Mouse (Mus musculus) MEL (cell line): ENCODE measurements around the gene Gm2174. TPM values are rescaled to one million over a fixed set of nuclear protein-coding genes. Genes with fewer than 3 reads are reported as not detected.

ENCODE experiments used
- DNase-seq: peaks from one replicate; pipeline ENCODE4 v3.0.0; 2011; ENCODE audit warnings: low read depth, low spot score
- H3K27ac ChIP-seq: 2 replicates; pipeline ENCODE4 v1.5.1; 2012; ENCODE audit warnings: low read depth, mild to moderate bottlenecking, control low read depth, low read length, moderate library complexity; ENCODE audit not compliant: control insufficient read depth
- H3K27me3 ChIP-seq, 2 experiments: fragments of 150-350 bp in 1 of 2; sonication (generic) in 1 of 2; 2 replicates each; pipeline ENCODE4 v1.6.1; 2012; ENCODE audit warnings: low read length in 2 of 2, mild to moderate bottlenecking in 2 of 2, improper control_type of control experiment in 1 of 2, moderate library complexity in 1 of 2; ENCODE audit not compliant: insufficient read depth in 2 of 2, control insufficient read depth in 1 of 2
- H3K36me3 ChIP-seq, 2 experiments: 2 replicates each; pipeline ENCODE4 v1.6.1; 2012 to 2014; ENCODE audit warnings: low read length in 2 of 2, improper control_type of control experiment in 1 of 2, inconsistent platforms in 1 of 2, mild to moderate bottlenecking in 1 of 2; ENCODE audit not compliant: insufficient read depth in 2 of 2, control insufficient read depth in 1 of 2
- H3K4me1 ChIP-seq, 2 experiments: fragments of 150-350 bp in 1 of 2; sonication (generic) in 1 of 2; 2 replicates each; pipeline ENCODE4 v1.6.1; 2012; ENCODE audit warnings: low read length in 2 of 2, improper control_type of control experiment in 1 of 2, mild to moderate bottlenecking in 1 of 2; ENCODE audit not compliant: insufficient read depth in 2 of 2, control insufficient read depth in 1 of 2
- H3K4me3 ChIP-seq, 2 experiments: fragments of 150-350 bp in 1 of 2; sonication (generic) in 1 of 2; 2 replicates each; pipeline ENCODE4 v1.5.1; 2012; ENCODE audit warnings: low read depth in 2 of 2, low read length in 2 of 2, mild to moderate bottlenecking in 2 of 2, moderate library complexity in 2 of 2, control low read depth in 1 of 2, improper control_type of control experiment in 1 of 2; ENCODE audit not compliant: control insufficient read depth in 1 of 2, insufficient read depth in 1 of 2
- H3K79me2 ChIP-seq: 2 replicates; pipeline ENCODE4 v1.6.1; 2012; ENCODE audit warnings: mild to moderate bottlenecking, low read length, moderate library complexity; ENCODE audit not compliant: control insufficient read depth, poor library complexity, insufficient read depth
- H3K9ac ChIP-seq: 2 replicates; pipeline ENCODE4 v1.6.1; 2012; ENCODE audit warnings: low read depth, mild to moderate bottlenecking, control low read depth, low read length, moderate library complexity; ENCODE audit not compliant: control insufficient read depth, poor library complexity, severe bottlenecking
- H3K9me3 ChIP-seq: fragments of 150-350 bp; sonication (generic); replicated peaks from 2 replicates; pipeline ENCODE4 v1.6.1; 2012; ENCODE audit warnings: mild to moderate bottlenecking, low read length, improper control_type of control experiment, moderate library complexity; ENCODE audit not compliant: insufficient read depth
- BHLHE40 ChIP-seq: IDR thresholded peaks from 2 replicates; pipeline ENCODE4 v1.6.1; 2012; ENCODE audit warnings: low read depth, mild to moderate bottlenecking, inconsistent platforms, low read length, improper control_type of control experiment, borderline replicate concordance
- CHD2 ChIP-seq: IDR thresholded peaks from 2 replicates; pipeline ENCODE4 v1.6.1; 2011; ENCODE audit warnings: low read length, improper control_type of control experiment
- CTCF ChIP-seq, 3 experiments: IDR thresholded peaks in 2 of 3; conservative IDR thresholded peaks in 1 of 3; 2 replicates each; pipeline ENCODE4 v1.5.1; 2011 to 2012; ENCODE audit warnings: low read length in 3 of 3, low read depth in 2 of 3, mild to moderate bottlenecking in 2 of 3, improper control_type of control experiment in 1 of 3, inconsistent platforms in 1 of 3, mixed read lengths in 1 of 3, moderate library complexity in 1 of 3; ENCODE audit not compliant: control insufficient read depth in 1 of 3, insufficient read depth in 1 of 3, poor library complexity in 1 of 3, severe bottlenecking in 1 of 3
- E2F4 ChIP-seq: IDR thresholded peaks from 2 replicates; pipeline ENCODE4 v1.6.1; 2011; ENCODE audit warnings: low read depth, low read length, improper control_type of control experiment, borderline replicate concordance
- ELF1 ChIP-seq: IDR thresholded peaks from 2 replicates; pipeline ENCODE4 v1.6.1; 2014; ENCODE audit warnings: low read depth, mild to moderate bottlenecking, inconsistent platforms, low read length, improper control_type of control experiment, moderate library complexity
- EP300 ChIP-seq, 2 experiments: IDR thresholded peaks; 2 replicates each; pipeline ENCODE4 v1.6.1; 2011; ENCODE audit warnings: improper control_type of control experiment in 2 of 2, low read length in 2 of 2, low read depth in 1 of 2, mild to moderate bottlenecking in 1 of 2
- ETS1 ChIP-seq: IDR thresholded peaks from 2 replicates; pipeline ENCODE4 v1.6.1; 2012; ENCODE audit warnings: low read depth, mild to moderate bottlenecking, inconsistent platforms, low read length, improper control_type of control experiment, moderate library complexity
- GABPA ChIP-seq: IDR thresholded peaks from 2 replicates; pipeline ENCODE4 v1.6.1; 2012; ENCODE audit warnings: low read depth, mild to moderate bottlenecking, inconsistent platforms, low read length, improper control_type of control experiment, moderate library complexity
- GATA1 ChIP-seq: IDR thresholded peaks from 2 replicates; pipeline ENCODE4 v1.6.1; 2011; ENCODE audit warnings: low read depth, low read length, improper control_type of control experiment
- HCFC1 ChIP-seq: IDR thresholded peaks from 2 replicates; pipeline ENCODE4 v1.6.1; 2012; ENCODE audit warnings: low read depth, mild to moderate bottlenecking, inconsistent platforms, low read length, improper control_type of control experiment, moderate library complexity
- JUND ChIP-seq: IDR thresholded peaks from 2 replicates; pipeline ENCODE4 v1.6.1; 2011; ENCODE audit warnings: low read depth, mild to moderate bottlenecking, improper control_type of control experiment, low read length
- KAT2A ChIP-seq: conservative IDR thresholded peaks from 2 replicates; pipeline ENCODE4 v1.6.1; 2012; ENCODE audit warnings: low read depth, low read length, improper control_type of control experiment, inconsistent platforms
- MAFK ChIP-seq: IDR thresholded peaks from 2 replicates; pipeline ENCODE4 v1.6.1; 2011; ENCODE audit warnings: low read depth, mild to moderate bottlenecking, low read length, improper control_type of control experiment, borderline replicate concordance
- MAX ChIP-seq: IDR thresholded peaks from 2 replicates; pipeline ENCODE4 v1.6.1; 2011; ENCODE audit warnings: low read length, improper control_type of control experiment
- MEF2A ChIP-seq: IDR thresholded peaks from 2 replicates; pipeline ENCODE4 v1.6.1; 2014; ENCODE audit warnings: low read depth, mild to moderate bottlenecking, inconsistent platforms, low read length, improper control_type of control experiment; ENCODE audit not compliant: poor library complexity, insufficient replicate concordance, severe bottlenecking; ENCODE audit errors: extremely low read depth
- MYB ChIP-seq: IDR thresholded peaks from 2 replicates; pipeline ENCODE4 v1.6.1; 2011; ENCODE audit warnings: mild to moderate bottlenecking, low read depth, low read length, improper control_type of control experiment
- MYC ChIP-seq: IDR thresholded peaks from 2 replicates; pipeline ENCODE4 v1.6.1; 2011; ENCODE audit warnings: low read depth, mild to moderate bottlenecking, low read length, improper control_type of control experiment, moderate library complexity
- NELFE ChIP-seq: IDR thresholded peaks from 2 replicates; pipeline ENCODE4 v1.6.1; 2011; ENCODE audit warnings: low read depth, low read length, improper control_type of control experiment
- POLR2A ChIP-seq, 2 experiments: IDR thresholded peaks; 2 replicates each; pipeline ENCODE4 v1.6.1; 2011 to 2012; ENCODE audit warnings: low read length in 2 of 2, mild to moderate bottlenecking in 2 of 2, control low read depth in 1 of 2, improper control_type of control experiment in 1 of 2, low read depth in 1 of 2, moderate library complexity in 1 of 2; ENCODE audit not compliant: control insufficient read depth in 1 of 2, insufficient read depth in 1 of 2, poor library complexity in 1 of 2
- POLR2AphosphoS2 ChIP-seq: IDR thresholded peaks from 2 replicates; pipeline ENCODE4 v1.6.1; 2011; ENCODE audit warnings: low read length, improper control_type of control experiment
- POLR2AphosphoS5 ChIP-seq: IDR thresholded peaks from 2 replicates; pipeline ENCODE4 v1.6.1; 2012; ENCODE audit warnings: low read depth, borderline replicate concordance, mild to moderate bottlenecking, inconsistent platforms, low read length, moderate library complexity, mixed read lengths
- RAD21 ChIP-seq: IDR thresholded peaks from 2 replicates; pipeline ENCODE4 v1.6.1; 2011; ENCODE audit warnings: mild to moderate bottlenecking, low read depth, low read length, improper control_type of control experiment
- SIN3A ChIP-seq: IDR thresholded peaks from 2 replicates; pipeline ENCODE4 v1.6.1; 2012; ENCODE audit warnings: low read length, improper control_type of control experiment, inconsistent platforms
- TAL1 ChIP-seq: IDR thresholded peaks from 2 replicates; pipeline ENCODE4 v1.6.1; 2012; ENCODE audit warnings: mild to moderate bottlenecking, inconsistent platforms, low read length, moderate library complexity, mixed read lengths
- TBP ChIP-seq: IDR thresholded peaks from 2 replicates; pipeline ENCODE4 v1.8.0; 2011; ENCODE audit warnings: low read depth, low read length, improper control_type of control experiment
- TCF12 ChIP-seq: IDR thresholded peaks from 2 replicates; pipeline ENCODE4 v1.6.1; 2014; ENCODE audit warnings: low read depth, mild to moderate bottlenecking, inconsistent platforms, low read length, improper control_type of control experiment, moderate library complexity
- UBTF ChIP-seq: IDR thresholded peaks from 2 replicates; pipeline ENCODE4 v1.6.1; 2012; ENCODE audit warnings: low read depth, mild to moderate bottlenecking, inconsistent platforms, low read length, improper control_type of control experiment, moderate library complexity, borderline replicate concordance; ENCODE audit not compliant: insufficient read depth
- USF2 ChIP-seq, 2 experiments: IDR thresholded peaks; 2 replicates each; pipeline ENCODE4 v1.6.1; 2011 to 2012; ENCODE audit warnings: improper control_type of control experiment in 2 of 2, low read length in 2 of 2, borderline replicate concordance in 1 of 2, inconsistent platforms in 1 of 2, low read depth in 1 of 2, mild to moderate bottlenecking in 1 of 2; ENCODE audit not compliant: insufficient read depth in 1 of 2
- ZC3H11A ChIP-seq: IDR thresholded peaks from 2 replicates; pipeline ENCODE4 v1.6.1; 2012; ENCODE audit warnings: low read depth, mild to moderate bottlenecking, inconsistent platforms, low read length, improper control_type of control experiment
- ZNF384 ChIP-seq: IDR thresholded peaks from 2 replicates; pipeline ENCODE4 v1.6.1; 2012; ENCODE audit warnings: low read depth, mild to moderate bottlenecking, inconsistent platforms, low read length, improper control_type of control experiment
- polyA plus RNA-seq, 2 experiments: library from polyadenylated mRNA; stranded (reverse) in 1 of 2; unstranded in 1 of 2; fragments of >175 nt in 1 of 2; fragments of >200 nt in 1 of 2; gene quantifications; 2 replicates each; pipeline versions ENCODE4 v1.2.1 to v1.2.4; 2012; ENCODE audit warnings: low replicate concordance in 2 of 2, low read depth in 1 of 2; ENCODE audit not compliant: insufficient read length in 2 of 2, insufficient read depth in 1 of 2, missing spikeins in 1 of 2
- total RNA-seq: library from RNA; depleted of rRNA; stranded (reverse); fragments of 300-350 nt; gene quantifications from 2 replicates; pipeline ENCODE4 v1.2.3, GENCODE M21; 2012; rRNA removed

The Gm2174 gene
- total RNA-seq (2.5 TPM in 1 of 2 replicates, not detected in the other), polyA plus RNA-seq (not detected)

DNA sequence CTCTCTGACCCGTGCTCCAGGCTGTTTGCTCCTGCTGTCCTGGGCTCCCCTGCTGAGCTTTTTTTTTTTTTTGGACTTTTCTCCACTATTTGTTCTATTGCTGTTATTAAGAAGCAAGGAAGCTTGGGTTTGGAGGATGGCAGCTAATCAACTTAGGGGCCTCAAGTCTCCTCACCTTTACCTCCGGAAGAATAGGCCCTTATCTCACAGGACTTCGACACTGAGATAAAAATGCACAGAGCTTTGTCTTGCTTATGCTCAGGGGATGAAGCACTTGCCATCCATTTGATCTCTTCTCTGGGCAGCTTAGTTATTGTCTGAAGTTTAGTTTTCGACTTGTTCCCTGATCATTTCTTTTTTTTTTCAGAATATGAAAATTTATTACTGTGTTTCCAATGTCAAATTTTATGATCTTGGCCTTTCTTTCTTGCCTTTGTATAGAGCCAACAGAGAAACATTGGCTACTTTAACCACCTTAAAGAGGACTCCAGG is at the start of gene Gm2174:
Gm2174 (plus strand) TSS at position 442 of the 492 bp plus-strand sequence.
- DNase-seq, result no peak
- Histone ChIP-seq H3K4me3 (peak within 1 kb of the TSS; percentile 25 to 33; a peak in 3 of 4 replicates), H3K4me1 (peaks cover 9 to 34% of the 10 kb centered on the region in 2 experiments), H3K9ac (peak within 1 kb of the TSS; percentile 37), H3K27ac (peak within 1 kb of the TSS; percentile 86), H3K27me3 (no peaks in the 10 kb centered on the region), H3K9me3 (no peaks in the 10 kb centered on the region), H3K79me2 (no peaks in the 10 kb centered on the region), H3K36me3 (peaks cover 0 to 31% of the 10 kb centered on the region in 2 experiments; a peak in 2 of 4 replicates)
- TF ChIP-seq USF2 (IDR thresholded peaks at IDR 0.05; ENCODE audit: borderline replicate concordance in 1 of 2, insufficient read depth in 1 of 2, low read depth in 1 of 2, low read length in 2 of 2) (no peak), GATA1 (peak; percentile 78), UBTF (no peak), CHD2 (no peak), JUND (no peak), POLR2AphosphoS2 (no peak), POLR2A (IDR thresholded peaks at IDR 0.05; ENCODE audit: control insufficient read depth in 1 of 2, insufficient read depth in 1 of 2, low read depth in 1 of 2, low read length in 2 of 2, poor library complexity in 1 of 2) (no peak), SIN3A (no peak), EP300 (IDR thresholded peaks at IDR 0.05; ENCODE audit: low read depth in 1 of 2, low read length in 2 of 2) (peak in 1 of 2 experiments; percentile 35; a peak in 1 of 4 replicates), RAD21 (no peak), TBP (no peak), ELF1 (no peak), POLR2AphosphoS5 (no peak), MYC (no peak), MAX (no peak), MYB (no peak), ZC3H11A (no peak), TCF12 (peak; percentile 31; the same call in 1 of the 2 replicates), MAFK (no peak), NELFE (no peak), ZNF384 (peak; percentile 25; the same call in 1 of the 2 replicates)

DNA sequence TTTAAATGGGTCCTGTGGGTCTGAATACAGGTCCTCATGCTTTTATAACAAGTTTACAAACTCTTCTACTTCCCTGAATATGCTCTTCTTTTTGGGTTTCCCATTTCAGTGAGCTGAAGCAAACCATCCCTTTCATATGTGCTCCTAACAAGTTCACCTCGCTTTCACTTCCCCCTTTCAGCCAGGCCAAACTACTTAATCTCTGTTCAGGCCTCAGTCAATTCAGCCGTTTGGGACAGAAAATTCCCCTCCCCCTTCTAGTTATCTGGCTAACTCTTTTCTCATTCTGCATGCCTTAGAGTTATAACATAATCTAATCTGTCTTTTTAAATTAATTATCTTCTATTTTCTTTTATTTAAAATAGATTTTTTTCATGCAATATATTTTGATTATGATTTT is 43.1 kb upstream of the Gm2174 start:
- no peak overlapping the region for H3K9ac ChIP-seq
- H3K36me3 ChIP-seq, result no peaks in the 10 kb centered on the region
- no peak for TF ChIP-seq E2F4
- TF ChIP-seq USF2 (IDR thresholded peaks at IDR 0.05; ENCODE audit: borderline replicate concordance in 1 of 2, insufficient read depth in 1 of 2, low read depth in 1 of 2, low read length in 2 of 2), result no peak
- TF ChIP-seq KAT2A, result no peak
- no peak for TF ChIP-seq TAL1
- no peak for TF ChIP-seq POLR2A (IDR thresholded peaks at IDR 0.05; ENCODE audit: control insufficient read depth in 1 of 2, insufficient read depth in 1 of 2, low read depth in 1 of 2, low read length in 2 of 2, poor library complexity in 1 of 2)
- TF ChIP-seq CHD2, result no peak
- no peak for TF ChIP-seq GABPA
- no peak for TF ChIP-seq BHLHE40
- TF ChIP-seq CTCF (IDR thresholded peaks at IDR 0.05 in 2 of 3, conservative IDR thresholded peaks at IDR 0.05 in 1 of 3; ENCODE audit: control insufficient read depth in 1 of 3, insufficient read depth in 1 of 3, low read depth in 2 of 3, low read length in 3 of 3, poor library complexity in 1 of 3, severe bottlenecking in 1 of 3), result no peak
- TF ChIP-seq MEF2A, result no peak
- TF ChIP-seq ZNF384, result no peak
- no peak for TF ChIP-seq ETS1
- no peak for TF ChIP-seq HCFC1
- TF ChIP-seq UBTF, result no peak
- no peak for TF ChIP-seq ELF1
- TF ChIP-seq TCF12, result no peak
- no peaks in the 10 kb centered on the region for H3K9me3 ChIP-seq
- no peaks in the 10 kb centered on the region for H3K27me3 ChIP-seq
- H3K4me1 ChIP-seq, result no peaks in the 10 kb centered on the region
- H3K79me2 ChIP-seq, result no peaks in the 10 kb centered on the region
- no peak overlapping the region for H3K4me3 ChIP-seq
- no peak overlapping the region for H3K27ac ChIP-seq
- DNase-seq, result peak; percentile 43
